Mouse (Mus musculus): ENCODE data around the gene Ogfod3. TPM values are rescaled to one million over a fixed set of nuclear protein-coding genes. Genes with fewer than 3 reads are reported as not detected.

Ogfod3 gene
- polyA plus RNA-seq, 1 experiment: 11.9 TPM

- DNase-seq (ENCODE audit: low read depth): no peak
- TF ChIP-seq CTCF (IDR thresholded peaks at IDR 0.05; ENCODE audit: borderline replicate concordance, extremely low read depth, insufficient read depth, insufficient read length) (no peak), POLR2A (IDR thresholded peaks at IDR 0.05; ENCODE audit: borderline replicate concordance, extremely low read depth, insufficient read depth, insufficient read length, poor library complexity, severe bottlenecking) (no peak)
Observed at GRCm38 (mm10) chr11:121192742-121193141, 11.8 kb downstream of the Ogfod3 start.

- TF ChIP-seq CTCF (IDR thresholded peaks at IDR 0.05; ENCODE audit: borderline replicate concordance, extremely low read depth, insufficient read depth, insufficient read length): no peak
- no peak for TF ChIP-seq POLR2A (IDR thresholded peaks at IDR 0.05; ENCODE audit: borderline replicate concordance, extremely low read depth, insufficient read depth, insufficient read length, poor library complexity, severe bottlenecking)
- DNase-seq (ENCODE audit: low read depth): no peak
Observed at GRCm38 (mm10) chr11:121189681-121190080, 14.8 kb downstream of the Ogfod3 start.

- peak; percentile 62 for DNase-seq (ENCODE audit: low read depth)
- TF ChIP-seq POLR2A (IDR thresholded peaks at IDR 0.05; ENCODE audit: borderline replicate concordance, extremely low read depth, insufficient read depth, insufficient read length, poor library complexity, severe bottlenecking) (no peak), CTCF (IDR thresholded peaks at IDR 0.05; ENCODE audit: borderline replicate concordance, extremely low read depth, insufficient read depth, insufficient read length) (peak; percentile 86)
Observed at GRCm38 (mm10) chr11:121176285-121177270, 27.9 kb downstream of the Ogfod3 start.

GRCm38 (mm10) chr11:121174234-121174633 lies 30.3 kb downstream of the Ogfod3 start:
- TF ChIP-seq POLR2A (IDR thresholded peaks at IDR 0.05; ENCODE audit: borderline replicate concordance, extremely low read depth, insufficient read depth, insufficient read length, poor library complexity, severe bottlenecking): no peak
- no peak for TF ChIP-seq CTCF (IDR thresholded peaks at IDR 0.05; ENCODE audit: borderline replicate concordance, extremely low read depth, insufficient read depth, insufficient read length)
- peak; percentile 31 for DNase-seq (ENCODE audit: low read depth)

GRCm38 (mm10) chr11:121173203-121173602 lies 31.3 kb downstream of the Ogfod3 start:
- TF ChIP-seq POLR2A (IDR thresholded peaks at IDR 0.05; ENCODE audit: borderline replicate concordance, extremely low read depth, insufficient read depth, insufficient read length, poor library complexity, severe bottlenecking): no peak
- TF ChIP-seq CTCF (IDR thresholded peaks at IDR 0.05; ENCODE audit: borderline replicate concordance, extremely low read depth, insufficient read depth, insufficient read length): no peak
- DNase-seq (ENCODE audit: low read depth): peak; percentile 5

GRCm38 (mm10) chr11:121163751-121164150 lies 40.8 kb downstream of the Ogfod3 start:
- no peak for TF ChIP-seq POLR2A (IDR thresholded peaks at IDR 0.05; ENCODE audit: borderline replicate concordance, extremely low read depth, insufficient read depth, insufficient read length, poor library complexity, severe bottlenecking)

GRCm38 (mm10) chr11:121160636-121161346 lies 43.7 kb downstream of the Ogfod3 start:
- TF ChIP-seq POLR2A (IDR thresholded peaks at IDR 0.05; ENCODE audit: borderline replicate concordance, extremely low read depth, insufficient read depth, insufficient read length, poor library complexity, severe bottlenecking): no peak
- TF ChIP-seq CTCF (IDR thresholded peaks at IDR 0.05; ENCODE audit: borderline replicate concordance, extremely low read depth, insufficient read depth, insufficient read length): no peak
- no peak for DNase-seq (ENCODE audit: low read depth)

More at GRCm38 (mm10) chr11:121163751-121164150, 40.8 kb downstream of the Ogfod3 start:
- DNase-seq (ENCODE audit: low read depth): no peak

GRCm38 (mm10) chr11:121159971-121160370 lies 44.5 kb downstream of the Ogfod3 start, which contains the start of gene Uts2r:
Uts2r (plus strand) TSS chr11:121160271.
- TF ChIP-seq POLR2A (IDR thresholded peaks at IDR 0.05; ENCODE audit: borderline replicate concordance, extremely low read depth, insufficient read depth, insufficient read length, poor library complexity, severe bottlenecking) (no peak), CTCF (IDR thresholded peaks at IDR 0.05; ENCODE audit: borderline replicate concordance, extremely low read depth, insufficient read depth, insufficient read length) (no peak)
- no peak for DNase-seq (ENCODE audit: low read depth)

- peak; percentile 62 for DNase-seq (ENCODE audit: low read depth)
- TF ChIP-seq POLR2A (IDR thresholded peaks at IDR 0.05; ENCODE audit: borderline replicate concordance, extremely low read depth, insufficient read depth, insufficient read length, poor library complexity, severe bottlenecking): no peak
- TF ChIP-seq CTCF (IDR thresholded peaks at IDR 0.05; ENCODE audit: borderline replicate concordance, extremely low read depth, insufficient read depth, insufficient read length): no peak
Observed at GRCm38 (mm10) chr11:121156411-121156891, 48.1 kb downstream of the Ogfod3 start.

GRCm38 (mm10) chr11:121154203-121154602 lies 50.3 kb downstream of the Ogfod3 start:
- TF ChIP-seq POLR2A (IDR thresholded peaks at IDR 0.05; ENCODE audit: borderline replicate concordance, extremely low read depth, insufficient read depth, insufficient read length, poor library complexity, severe bottlenecking): no peak
- no peak for TF ChIP-seq CTCF (IDR thresholded peaks at IDR 0.05; ENCODE audit: borderline replicate concordance, extremely low read depth, insufficient read depth, insufficient read length)
- DNase-seq (ENCODE audit: low read depth): peak; percentile 55

- TF ChIP-seq POLR2A (IDR thresholded peaks at IDR 0.05; ENCODE audit: borderline replicate concordance, extremely low read depth, insufficient read depth, insufficient read length, poor library complexity, severe bottlenecking): no peak
- peak; percentile 22; the same call in 1 of the 2 replicates for TF ChIP-seq CTCF (IDR thresholded peaks at IDR 0.05; ENCODE audit: borderline replicate concordance, extremely low read depth, insufficient read depth, insufficient read length)
Observed at GRCm38 (mm10) chr11:121148193-121148592, 56.3 kb downstream of the Ogfod3 start.

More at GRCm38 (mm10) chr11:121148193-121148592, 56.3 kb downstream of the Ogfod3 start:
- no peak for DNase-seq (ENCODE audit: low read depth)
